ENCODE assay signal across 8 mouse cellular contexts in genomic region chr9:120001945-120002725, GRCm38 (mm10). TPM values are rescaled to one million over a fixed set of nuclear protein-coding genes. Genes with fewer than 3 reads are reported as not detected.
DNase-seq lines count a peak whose midpoint lies in the region; ATAC-seq and TF ChIP-seq lines count a peak whose summit lies in the region.

No protein-coding gene starts in this region.

- H3K9me3 ChIP-seq in ES-E14 (ENCODE audit: control insufficient read depth, insufficient read depth, low read depth, low read length), result no peaks in the 10 kb centered on the region
- no peaks in the 10 kb centered on the region for H3K9me3 ChIP-seq in forebrain, postnatal 0 days (ENCODE audit: low read length)
- H3K9me3 ChIP-seq in hindbrain, embryonic 10.5 days, result no peaks in the 10 kb centered on the region
- 0 out of 2 replicates have a peak, but pooled peaks cover 2% of the 10 kb centered on the region for H3K9me3 ChIP-seq in megakaryocyte, embryonic 14.5 days

- peaks cover 4 to 22% of the 10 kb centered on the region in 2 experiments; a peak in 3 of 4 replicates for H3K4me1 ChIP-seq in ES-E14 (ENCODE audit: control insufficient read depth in 2 of 2, insufficient read depth in 2 of 2, low read length in 2 of 2, poor library complexity in 1 of 2)
- no peaks in the 10 kb centered on the region; the same call in 1 of the 2 replicates for H3K4me1 ChIP-seq in bone marrow, adult 2 months (ENCODE audit: control insufficient read depth, insufficient read depth, low read length)
- no peaks in the 10 kb centered on the region for H3K4me1 ChIP-seq in forebrain, postnatal 0 days (ENCODE audit: insufficient read depth)
- H3K4me1 ChIP-seq in hindbrain, embryonic 10.5 days (replicated peaks), result peaks cover 24% of the 10 kb centered on the region
- H3K4me1 ChIP-seq in megakaryocyte, embryonic 14.5 days, result peaks cover 54% of the 10 kb centered on the region

- H3K4me2 ChIP-seq in forebrain, postnatal 0 days (ENCODE audit: low read depth), result peak overlapping the region; percentile 44

- H3K4me3 ChIP-seq in ES-E14 (ENCODE audit: insufficient read depth in 1 of 2, low read depth in 1 of 2, low read length in 2 of 2, poor library complexity in 1 of 2, severe bottlenecking in 1 of 2), result peak overlapping the region; percentile 66 to 72
- peak overlapping the region; percentile 62 for H3K4me3 ChIP-seq in bone marrow, adult 2 months (replicated peaks; ENCODE audit: control insufficient read depth, low read depth, low read length)
- peak overlapping the region; percentile 27 for H3K4me3 ChIP-seq in forebrain, postnatal 0 days (ENCODE audit: low read depth, low read length)
- peak overlapping the region; percentile 54 for H3K4me3 ChIP-seq in hindbrain, embryonic 10.5 days
- H3K4me3 ChIP-seq in megakaryocyte, embryonic 14.5 days (replicated peaks), result peak overlapping the region; percentile 92

- intact Hi-C loops in left cerebral cortex, postnatal 14 days (cut with DNase I), result no loop called here

- H3K36me3 ChIP-seq in ES-E14 (ENCODE audit: control insufficient read depth, insufficient read depth, low read length, poor library complexity, severe bottlenecking), result no peaks in the 10 kb centered on the region
- H3K36me3 ChIP-seq in forebrain, postnatal 0 days (ENCODE audit: insufficient read depth), result no peaks in the 10 kb centered on the region
- H3K36me3 ChIP-seq in hindbrain, embryonic 10.5 days, result no peaks in the 10 kb centered on the region
- H3K36me3 ChIP-seq in megakaryocyte, embryonic 14.5 days (replicated peaks; ENCODE audit: low read length), result no peaks in the 10 kb centered on the region

- H3K9ac ChIP-seq in ES-E14 (ENCODE audit: insufficient read depth, low read depth, low read length, poor library complexity, severe bottlenecking), result peak overlapping the region; percentile 86
- H3K9ac ChIP-seq in forebrain, postnatal 0 days, result peak overlapping the region; percentile 18; the same call in 1 of the 2 replicates

- in situ Hi-C loops in ES-E14 (cut with MboI; ENCODE audit: low sequenced_read_pairs in 2 of 2, unreplicated experiment in 2 of 2), result no loop called here

- H3K27me3 ChIP-seq in forebrain, postnatal 0 days (ENCODE audit: insufficient read depth, low read length), result no peaks in the 10 kb centered on the region
- H3K27me3 ChIP-seq in hindbrain, embryonic 10.5 days (ENCODE audit: insufficient read depth, poor library complexity, severe bottlenecking), result peaks cover 18% of the 10 kb centered on the region; the same call in 1 of the 2 replicates
- no peaks in the 10 kb centered on the region for H3K27me3 ChIP-seq in megakaryocyte, embryonic 14.5 days (replicated peaks)

- DNase-seq in ES-E14 (ENCODE audit: low read depth, low spot score), result peak; percentile 87
- peak; percentile 58 for DNase-seq in forebrain, postnatal 0 days
- DNase-seq in hindbrain, embryonic 10.5 days (ENCODE audit: low spot score), result peak; percentile 83
- DNase-seq in left cerebral cortex, postnatal 14 days (ENCODE audit: low spot score in 2 of 2), result peak; percentile 62 to 67
- peak; percentile 64 for DNase-seq in right cerebral cortex, postnatal 14 days
- peak; percentile 91 for DNase-seq in urinary bladder, postnatal 14 days (ENCODE audit: low spot score)

- no peak for TF ChIP-seq POLR2A in bone marrow, adult 2 months (IDR thresholded peaks at IDR 0.05; ENCODE audit: borderline replicate concordance, control insufficient read depth, low read depth, low read length)

- 8% methylated on average over 31 of the region's 31 CpGs for WGBS in bone marrow, adult 2 months
- 11% methylated on average over 31 of the region's 31 CpGs for WGBS in forebrain, postnatal 0 days
- WGBS in hindbrain, embryonic 10.5 days, result 11% methylated on average over 31 of the region's 31 CpGs

- TF ChIP-seq CTCF in bone marrow, adult 2 months (IDR thresholded peaks at IDR 0.05; ENCODE audit: control insufficient read depth, insufficient read depth, low read length), result no peak
- no peak for TF ChIP-seq CTCF in forebrain, postnatal 0 days (IDR thresholded peaks at IDR 0.05; ENCODE audit: low read depth)

- ATAC-seq in forebrain, postnatal 0 days, result peak; percentile 66

- H3K27ac ChIP-seq in ES-E14 (ENCODE audit: insufficient read depth, low read depth, low read length, poor library complexity, severe bottlenecking), result peak overlapping the region; percentile 73
- H3K27ac ChIP-seq in bone marrow, adult 2 months (ENCODE audit: control insufficient read depth, insufficient read depth, low read depth, low read length, poor library complexity), result peak overlapping the region; percentile 46; the same call in 1 of the 2 replicates
- no peak overlapping the region for H3K27ac ChIP-seq in forebrain, postnatal 0 days (ENCODE audit: low read depth, low read length)
- H3K27ac ChIP-seq in hindbrain, embryonic 10.5 days, result peak overlapping the region; percentile 84

TF ChIP-seq in ES-E14, 5 proteins besides CTCF, POLR2A, EP300 and RAD21:
- no peak for TF ChIP-seq ZNF384 (IDR thresholded peaks at IDR 0.05; ENCODE audit: low read depth, low read length)
- TF ChIP-seq HCFC1 (IDR thresholded peaks at IDR 0.05; ENCODE audit: borderline replicate concordance, insufficient read depth, low read length), result no peak
- no peak for TF ChIP-seq ZC3H11A (IDR thresholded peaks at IDR 0.05; ENCODE audit: borderline replicate concordance, low read depth, low read length)
- no peak for TF ChIP-seq MAFK (IDR thresholded peaks at IDR 0.05; ENCODE audit: insufficient read depth, low read depth, low read length)
- TF ChIP-seq CHD2 (IDR thresholded peaks at IDR 0.05; ENCODE audit: low read depth, low read length), result no peak

RNA-seq across cellular contexts. Expression of gene Csrnp1, which starts 17.7 kb away (rescaled TPM):
- total RNA-seq in ES-E14 (2012; rRNA removed), result 40.6 and 57.8 TPM in 2 replicates
- polyA plus RNA-seq in bone marrow, adult 2 months (2011; ENCODE audit: insufficient read depth, insufficient read length, low replicate concordance, missing spikeins), result 6.4 and 19.5 TPM in 2 replicates
- 6.3 and 10.9 TPM in 2 replicates for total RNA-seq in forebrain, postnatal 0 days (2014; rRNA removed)
- polyA plus RNA-seq in forebrain, postnatal 0 days (2015; fragmentation: Nextera tagmentation; extraction: Ambion mirVana), result 2.2 and 2.7 TPM in 2 replicates
- 3.5 and 4.6 TPM in 2 replicates for polyA plus RNA-seq in hindbrain, embryonic 10.5 days (2016; fragmentation: Nextera tagmentation; extraction: Ambion mirVana)
- 10 to 100 TPM in 1 of 2 experiments, 1 to 10 TPM in 1; 9.4 to 11.1 TPM for total RNA-seq in left cerebral cortex, postnatal 14 days (2021)
- polyA plus RNA-seq in megakaryocyte, embryonic 14.5 days (2012; ENCODE audit: insufficient read depth, low replicate concordance), result 10.6 and 25.7 TPM in 2 replicates

RNA-seq across cellular contexts. Expression of gene Xirp1, which starts 21.3 kb away (rescaled TPM):
- 0.05 and 0.13 TPM in 2 replicates for total RNA-seq in ES-E14 (2012; rRNA removed)
- polyA plus RNA-seq in bone marrow, adult 2 months (2011; ENCODE audit: insufficient read depth, insufficient read length, low replicate concordance, missing spikeins), result not detected in 2 replicates
- not detected in 2 replicates for total RNA-seq in forebrain, postnatal 0 days (2014; rRNA removed)
- not detected in 2 replicates for polyA plus RNA-seq in forebrain, postnatal 0 days (2015; fragmentation: Nextera tagmentation; extraction: Ambion mirVana)
- polyA plus RNA-seq in hindbrain, embryonic 10.5 days (2016; fragmentation: Nextera tagmentation; extraction: Ambion mirVana), result 0.05 and 0.44 TPM in 2 replicates
- under 1 TPM; 0.08 to 0.09 TPM for total RNA-seq in left cerebral cortex, postnatal 14 days (2021)
- not detected in 2 replicates for polyA plus RNA-seq in megakaryocyte, embryonic 14.5 days (2012; ENCODE audit: insufficient read depth, low replicate concordance)

Comparison
In these comparisons a context has a peak if more than half of its experiments do, and no peak if none do; other contexts are left out.
1. H3K4me3 ChIP-seq: peak in every context shown above with its lines; median percentile 92 in megakaryocyte, embryonic 14.5 days; 69 in ES-E14; 62 in bone marrow, adult 2 months; 54 in hindbrain, embryonic 10.5 days; 27 in forebrain, postnatal 0 days.